Mouse (Mus musculus) erythroblast, embryonic 14.5 days (primary cell): ENCODE measurements around the gene Smyd3.

Experiments used
- GATA1 ChIP-seq: IDR thresholded peaks from 2 replicates; pipeline ENCODE4 v1.6.1; 2012; ENCODE audit warnings: low read length, inconsistent platforms, mixed read lengths
- TAL1 ChIP-seq: IDR thresholded peaks from 3 replicates; pipeline ENCODE4 v1.6.1; 2012; ENCODE audit warnings: low read length, inconsistent platforms, mixed read lengths

- TF ChIP-seq TAL1, result no peak
- no peak for TF ChIP-seq GATA1
These were observed 606.9 kb downstream of the Smyd3 start for GRCm38 (mm10) chr1:178910951-178911350.
